Mouse (Mus musculus) heart, adult 2 months (tissue): ENCODE results near the gene Afdn. TPM values are rescaled to one million over a fixed set of nuclear protein-coding genes. Genes with fewer than 3 reads are reported as not detected.
"Not testable (repeated sequence)": the region's sequence is repeated elsewhere in the genome, so short reads cannot be mapped to it uniquely, and the experiment has no call there.

Experiments
- DNase-seq, 2 experiments: peaks; one replicate each; pipeline ENCODE4 v3.0.0; 2021
- H3K27ac ChIP-seq: fragments of 200-600 bp; 2 replicates; pipeline ENCODE4 v1.8.1; 2022
- H3K27me3 ChIP-seq: fragments of 200-500 bp; 2 replicates; pipeline ENCODE4 v1.6.1; 2012; ENCODE audit warnings: mild to moderate bottlenecking, low read length, inconsistent platforms, mixed read lengths; ENCODE audit not compliant: control insufficient read depth, insufficient read depth
- H3K36me3 ChIP-seq: fragments of 200-500 bp; 2 replicates; pipeline ENCODE4 v1.6.1; 2012; ENCODE audit warnings: low read length, inconsistent platforms; ENCODE audit not compliant: control insufficient read depth, insufficient read depth
- H3K4me1 ChIP-seq: fragments of 200-500 bp; 2 replicates; pipeline ENCODE4 v1.6.1; 2011; ENCODE audit warnings: low read length; ENCODE audit not compliant: control insufficient read depth, insufficient read depth
- H3K4me3 ChIP-seq: fragments of 200-600 bp; 2 replicates; pipeline ENCODE4 v1.8.1; 2022
- H3K79me2 ChIP-seq: fragments of 200-500 bp; replicated peaks from 2 replicates; pipeline ENCODE4 v1.6.1; 2012; ENCODE audit warnings: mild to moderate bottlenecking, inconsistent platforms, low read length, moderate library complexity, mixed read lengths; ENCODE audit not compliant: control insufficient read depth, insufficient read depth
- H3K9ac ChIP-seq: fragments of 200-500 bp; 2 replicates; pipeline ENCODE4 v1.6.1; 2012; ENCODE audit warnings: low read depth, mild to moderate bottlenecking, control low read depth, inconsistent platforms, low read length, mixed read lengths
- CTCF ChIP-seq: fragments of 200-600 bp; IDR thresholded peaks from 2 replicates; pipeline ENCODE4 v1.8.1; 2022; ENCODE audit warnings: antibody characterized with exemption, mild to moderate bottlenecking, moderate library complexity
- EP300 ChIP-seq: fragments of 200-500 bp; IDR thresholded peaks from 2 replicates; pipeline ENCODE4 v1.6.1; 2011; ENCODE audit warnings: low read depth, low read length, control low read depth; ENCODE audit not compliant: insufficient read depth
- POLR2A ChIP-seq: fragments of 200-500 bp; IDR thresholded peaks from 2 replicates; pipeline ENCODE4 v1.6.1; 2011; ENCODE audit warnings: mild to moderate bottlenecking, low read depth, low read length, control low read depth; ENCODE audit not compliant: insufficient read depth
- WGBS: fragments of 180-500 bp; shearing (Covaris S2); methylation state at CpG from one replicate; pipeline ENCODE4 v1.1.7; 2018; 5-methylcytosine and 5-hydroxymethylcytosine counted together
- intact Hi-C: fragments of 180-260 bp; cut with DNase I; formaldehyde crosslinking; loops from one replicate; pipeline ENCODE4 v1.15.1; 2025
- polyA plus RNA-seq: library from polyadenylated mRNA; depleted of rRNA; stranded (reverse); fragments of >200 nt; gene quantifications from 2 replicates; pipeline ENCODE4 v1.2.3, GENCODE M21; 2012
- total RNA-seq, 2 experiments: library from RNA; stranded (reverse); gene quantifications; 2 replicates each; pipeline ENCODE4 v1.2.3; 2021

Gene Afdn
- total and polyA plus RNA-seq, 3 experiments = 36.9 to 90.9 (median 60.7) TPM

DNA sequence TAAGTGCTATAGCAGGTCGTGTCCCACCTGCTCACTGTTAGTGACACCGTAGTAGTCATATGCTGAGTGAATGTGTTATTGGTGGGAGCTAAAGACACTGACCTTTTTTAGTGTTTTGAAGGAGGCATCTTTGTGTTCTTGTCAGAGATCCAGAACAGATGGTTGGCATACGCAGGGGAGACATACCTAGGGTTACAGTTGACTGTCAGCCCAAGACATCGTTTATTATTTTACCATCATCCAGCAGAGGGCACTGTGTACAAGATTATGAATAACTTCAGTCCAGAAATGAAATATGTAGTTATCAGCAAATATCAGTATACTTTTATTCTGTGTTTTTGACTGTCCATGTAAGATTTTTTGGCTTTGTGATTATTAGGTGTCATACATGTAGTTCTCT is 75.5 kb downstream of the Afdn start:
- Histone ChIP-seq H3K9ac (no peak overlapping the region), H3K27me3 (no peaks in the 10 kb centered on the region), H3K36me3 (peaks cover 1% of the 10 kb centered on the region; the same call in 1 of the 2 replicates), H3K4me3 (no peak overlapping the region), H3K79me2 (no peaks in the 10 kb centered on the region), H3K4me1 (no peaks in the 10 kb centered on the region), H3K27ac (no peak overlapping the region)
- intact Hi-C loops = loop anchor here (10.0 kb wide), 1 partner anchor 369 kb away; the partner anchor contains the start of gene Dact2
- DNase-seq = no peak
- 68% methylated on average over 4 of the region's 4 CpGs for WGBS
- TF ChIP-seq POLR2A (no peak), CTCF (peak; percentile 79)

DNA sequence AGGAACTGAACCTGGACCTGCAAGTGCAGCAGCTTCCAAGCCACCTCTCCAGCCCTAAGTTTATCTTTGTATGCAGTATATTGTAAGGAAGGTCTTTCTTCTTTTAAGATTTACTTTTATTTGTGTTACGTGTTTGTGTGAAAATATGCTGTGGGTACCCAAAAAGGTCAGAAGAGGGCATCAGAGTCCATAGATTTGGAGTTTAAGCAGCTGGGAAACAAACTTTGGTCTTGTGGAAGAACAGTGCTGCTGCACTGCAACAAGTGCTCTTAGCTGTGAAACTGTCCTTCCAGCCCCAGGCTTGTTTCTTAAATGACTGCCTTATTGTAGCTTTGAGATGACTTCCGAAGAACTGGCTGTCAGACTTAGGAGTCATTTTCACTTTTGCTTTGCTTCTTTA is 89.8 kb downstream of the Afdn start:
- no peaks in the 10 kb centered on the region for H3K79me2 ChIP-seq
- DNase-seq = peak in 1 of 2 experiments; percentile 17
- H3K4me3 ChIP-seq = no peak overlapping the region
- H3K9ac ChIP-seq = no peak overlapping the region
- H3K27me3 ChIP-seq = no peaks in the 10 kb centered on the region
- TF ChIP-seq EP300 = no peak
- peak; percentile 87 for TF ChIP-seq CTCF
- H3K4me1 ChIP-seq = peaks cover 1% of the 10 kb centered on the region; the same call in 1 of the 2 replicates
- intact Hi-C loops = loop anchor here (5.0 kb wide), 1 partner anchor 252 kb away; no protein-coding TSS in a partner anchor
- H3K36me3 ChIP-seq = peaks cover 8% of the 10 kb centered on the region
- WGBS = 65% methylated on average over 2 of the region's 2 CpGs
- H3K27ac ChIP-seq = peak overlapping the region; percentile 65

DNA sequence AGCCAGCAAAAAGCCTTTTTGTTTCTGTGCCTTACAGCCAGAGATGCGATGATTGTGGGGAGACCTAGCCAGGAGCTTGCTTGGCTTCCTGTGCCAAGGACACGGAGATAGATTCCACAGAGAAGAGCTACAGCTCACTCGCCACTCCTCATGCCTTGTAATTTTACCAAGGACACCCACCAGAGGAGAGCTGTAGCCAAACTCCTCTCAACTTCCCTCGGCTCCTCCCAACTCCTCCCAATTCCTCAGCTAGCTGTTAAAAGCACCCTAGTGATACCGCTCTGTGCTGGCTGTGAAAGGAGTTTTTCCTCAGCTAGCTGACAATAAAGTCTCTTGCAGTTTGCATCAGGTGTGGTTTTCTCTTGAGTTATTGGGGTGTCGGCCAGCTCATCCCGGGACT is 93.5 kb downstream of the Afdn start:
- H3K36me3 ChIP-seq = peaks cover 12% of the 10 kb centered on the region
- not testable (repeated sequence) for H3K9ac ChIP-seq, H3K4me3 ChIP-seq, H3K79me2 ChIP-seq, DNase-seq, H3K27me3 ChIP-seq, H3K4me1 ChIP-seq
- peak overlapping the region; percentile 33; the same call in 1 of the 2 replicates for H3K27ac ChIP-seq
- intact Hi-C loops = loop anchor here (5.0 kb wide), 1 partner anchor 248 kb away; no protein-coding TSS in a partner anchor
- 66% methylated on average over 7 of the region's 7 CpGs for WGBS

DNA sequence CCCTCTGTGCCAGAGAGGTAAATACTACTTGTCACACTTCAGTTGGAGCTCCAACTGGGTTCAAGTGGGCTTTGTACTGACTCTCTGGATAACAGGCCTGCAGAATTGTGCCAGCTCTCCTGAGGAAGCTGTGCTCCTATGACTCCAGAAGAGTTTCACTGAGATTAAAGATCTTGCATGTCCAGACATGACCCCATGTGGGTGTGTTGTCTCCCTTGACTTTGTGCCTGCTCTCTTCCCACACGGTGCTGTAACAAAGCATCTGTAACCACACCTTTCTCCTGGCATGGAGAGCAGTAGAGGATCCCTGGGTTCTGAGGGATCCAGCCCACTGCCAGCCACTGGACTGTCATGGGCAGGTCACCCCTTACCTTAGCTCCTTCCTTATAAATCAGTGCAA is 95.1 kb downstream of the Afdn start:
- Histone ChIP-seq H3K79me2 (no peaks in the 10 kb centered on the region; the same call in 1 of the 2 replicates), H3K27ac (no peak overlapping the region), H3K36me3 (peaks cover 6% of the 10 kb centered on the region), H3K4me1 (no peaks in the 10 kb centered on the region), H3K27me3 (no peaks in the 10 kb centered on the region), H3K4me3 (no peak overlapping the region), H3K9ac (no peak overlapping the region)
- intact Hi-C loops = no loop called here
- no peak for DNase-seq
- WGBS = 32% methylated on average over 1 of the region's 1 CpGs
- TF ChIP-seq POLR2A = no peak
- TF ChIP-seq EP300 = no peak

DNA sequence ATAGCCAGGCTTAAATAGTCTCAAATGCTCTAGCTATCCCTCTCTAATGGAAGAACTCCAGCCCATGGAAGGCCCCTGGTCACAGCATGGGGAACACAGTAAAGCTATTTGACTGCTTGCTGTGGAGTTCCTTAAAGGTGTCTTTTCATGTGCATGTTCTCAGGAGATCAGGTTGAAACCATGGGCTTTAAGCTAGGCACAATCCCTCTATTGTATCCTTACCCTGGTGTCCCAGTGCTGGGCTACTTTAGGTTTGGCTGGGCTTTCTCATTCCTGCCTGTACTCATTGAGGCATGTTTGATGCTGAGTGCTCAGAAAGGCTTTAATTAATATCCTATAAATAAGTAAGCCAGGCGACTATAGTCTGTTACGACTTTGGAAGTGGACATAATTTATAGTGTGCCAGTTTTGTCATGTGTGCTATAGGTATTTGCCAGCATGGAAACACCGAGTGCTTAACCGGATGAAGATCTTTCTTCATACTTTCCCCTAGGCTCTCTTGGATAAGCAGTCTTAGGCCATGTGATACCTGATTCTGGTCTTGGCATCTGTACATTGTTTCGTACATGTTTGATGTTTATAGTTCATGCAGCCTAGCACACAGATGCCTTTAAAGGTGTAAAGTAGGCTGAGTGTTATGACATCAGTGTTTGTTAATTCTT is 96.2 kb downstream of the Afdn start:
- intact Hi-C loops = no loop called here
- Histone ChIP-seq H3K27me3 (no peaks in the 10 kb centered on the region), H3K9ac (no peak overlapping the region), H3K27ac (no peak overlapping the region), H3K36me3 (peaks cover 9% of the 10 kb centered on the region), H3K4me3 (no peak overlapping the region), H3K4me1 (no peaks in the 10 kb centered on the region), H3K79me2 (no peaks in the 10 kb centered on the region; the same call in 1 of the 2 replicates)
- WGBS = 89% methylated on average over 5 of the region's 5 CpGs
- DNase-seq = no peak
- TF ChIP-seq EP300 = no peak
- no peak for TF ChIP-seq POLR2A
- TF ChIP-seq CTCF = no peak

DNA sequence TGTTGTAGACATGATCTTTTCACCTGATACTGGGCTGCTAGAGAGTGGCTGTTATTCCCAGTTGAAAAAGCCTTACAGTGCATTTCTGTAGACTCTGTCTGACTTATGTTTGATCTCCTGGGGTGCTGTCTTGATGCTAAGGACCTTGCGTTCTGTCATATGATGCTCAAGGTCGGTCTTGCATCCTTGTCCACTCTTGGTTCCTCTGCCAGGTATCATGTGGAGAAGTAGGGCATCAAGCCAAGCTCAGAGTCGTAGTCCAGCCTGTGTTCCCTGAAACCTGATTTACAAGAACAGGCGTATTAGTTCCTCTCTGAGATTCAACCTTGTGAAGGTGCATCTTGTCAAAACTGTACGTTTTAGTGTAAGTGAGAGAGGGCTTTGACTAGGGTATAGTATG is 105.0 kb downstream of the Afdn start:
- Histone ChIP-seq H3K9ac (no peak overlapping the region), H3K27ac (no peak overlapping the region), H3K27me3 (no peaks in the 10 kb centered on the region), H3K79me2 (no peaks in the 10 kb centered on the region), H3K4me3 (no peak overlapping the region), H3K36me3 (peaks cover 10% of the 10 kb centered on the region), H3K4me1 (peaks cover 3% of the 10 kb centered on the region)
- WGBS = 78% methylated on average over 5 of the region's 5 CpGs
- DNase-seq = no peak
- intact Hi-C loops = no loop called here
- TF ChIP-seq POLR2A (no peak), EP300 (no peak), CTCF (no peak)
